Mouse (Mus musculus) embryonic stem cell, embryonic (primary cell): Measurements from ENCODE around the gene Macf1.

Experiments used
- CTCF ChIA-PET, 4 experiments: fragments of 300-600 bp in 2 of 4; fragments of 350-600 bp in 2 of 4; sonication (Branson Sonifier 250); formaldehyde crosslinking; loops; one replicate each; lab custom pipeline; 2022; ENCODE audit warnings: inconsistent platforms in 2 of 4; lab: Charles Lee
- POLR2A ChIA-PET, 4 experiments: fragments of 300-600 bp in 2 of 4; fragments of 350-600 bp in 2 of 4; sonication (Branson Sonifier 250); formaldehyde crosslinking; loops; one replicate each; lab custom pipeline; 2022; ENCODE audit warnings: antibody characterized with exemption in 4 of 4, inconsistent platforms in 1 of 4; lab: Charles Lee

The Macf1 gene

DNA sequence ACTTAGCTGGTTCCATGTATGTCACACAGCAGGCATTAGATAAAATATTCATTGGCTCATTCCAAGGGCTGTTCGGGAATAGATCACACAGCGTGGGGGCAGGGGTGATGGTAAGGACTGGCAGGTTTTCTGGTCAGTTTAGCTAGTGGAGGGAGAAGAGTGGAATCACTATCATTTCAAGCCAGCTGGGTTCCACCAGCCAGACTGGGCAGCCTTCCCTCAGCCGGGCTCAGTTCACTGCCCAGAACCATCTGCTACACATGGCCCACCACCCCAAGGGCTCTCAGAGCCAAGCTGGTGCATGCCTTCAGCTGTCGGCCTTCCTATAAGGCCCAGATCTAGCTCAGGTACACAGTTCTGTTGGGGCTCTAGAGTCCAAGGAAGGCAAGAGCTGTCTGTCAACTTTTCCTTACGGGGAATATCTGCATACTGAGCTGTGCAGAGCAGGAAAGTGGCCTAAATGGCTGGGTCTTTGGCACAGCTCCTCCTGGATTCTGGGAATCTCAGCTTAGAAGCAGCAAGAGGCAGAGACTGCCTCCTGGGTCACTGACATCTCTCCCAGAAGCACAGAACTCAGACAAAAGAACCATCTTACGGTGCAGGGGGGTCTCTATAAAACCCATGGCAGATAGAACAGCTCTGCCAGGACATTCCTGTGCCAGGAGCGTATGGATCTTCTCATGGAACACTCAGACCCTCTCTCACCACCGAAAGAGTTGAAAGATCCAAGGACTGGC is 1.5 kb upstream of the Macf1 start:
- ChIA-PET POLR2A (interaction anchor here (0.5 to 2.5 kb wide), 33 partner anchors 9 to 218 kb away, joined by 3 to 28 read pairs (median 5); no protein-coding TSS in a partner anchor), CTCF (interaction anchor here in 2 of 4 experiments (0.5 to 1.2 kb wide), 3 partner anchors 10 to 98 kb away, joined by 3 read pairs; no protein-coding TSS in a partner anchor)

DNA sequence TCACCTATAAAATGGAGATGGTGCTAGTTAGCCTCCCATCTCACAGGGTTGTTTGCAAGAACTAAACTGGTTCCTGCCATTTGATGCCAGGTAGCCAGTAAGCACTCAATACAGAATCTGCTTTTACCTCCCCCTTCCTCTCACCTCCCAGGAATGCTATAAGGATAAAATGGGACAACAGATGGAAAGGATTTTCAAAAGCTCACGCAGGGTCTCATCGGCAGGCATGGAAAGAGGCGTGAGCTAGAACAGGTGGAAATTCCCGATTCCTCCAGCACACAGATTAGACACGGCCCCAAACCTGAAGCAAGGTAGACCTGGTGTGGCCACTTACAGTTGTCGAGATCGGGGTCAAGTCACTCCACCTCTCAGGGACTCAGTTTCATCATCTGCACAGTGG is 886 bp upstream of the Macf1 start:
- POLR2A ChIA-PET = interaction anchor here in 3 of 4 experiments (0.5 to 2.5 kb wide), 28 partner anchors 9 to 132 kb away, joined by 3 to 28 read pairs (median 6); no protein-coding TSS in a partner anchor
- CTCF ChIA-PET = interaction anchor here in 2 of 4 experiments (1.1 to 1.2 kb wide), 2 partner anchors 9 to 15 kb away, joined by 3 read pairs; no protein-coding TSS in a partner anchor

DNA sequence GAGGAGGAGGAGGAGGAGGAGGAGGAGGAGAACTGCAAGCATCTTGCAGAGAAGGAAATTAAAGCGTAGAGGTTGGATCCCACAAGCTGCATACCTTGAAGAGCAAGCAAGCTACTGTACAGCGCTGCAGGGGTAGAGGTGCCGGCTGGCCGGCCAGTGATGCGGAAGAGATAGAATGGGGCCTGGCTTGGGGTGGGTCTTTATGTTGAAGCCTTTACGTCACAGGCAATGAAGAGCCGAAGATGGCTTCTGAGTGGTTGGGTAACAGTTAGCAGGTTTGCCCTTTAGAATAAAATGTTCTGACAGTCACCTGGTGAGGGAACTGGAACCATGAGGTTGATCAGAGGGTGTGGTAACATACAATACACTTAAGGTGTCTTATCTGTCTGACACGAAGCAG is 1.9 kb downstream of the Macf1 start:
- CTCF ChIA-PET = interaction anchor here in 1 of 4 experiments (1.1 kb wide), 1 partner anchor 142 kb away, joined by 3 read pairs; no protein-coding TSS in a partner anchor
- POLR2A ChIA-PET = interaction anchor here in 2 of 4 experiments (1.0 to 1.3 kb wide), 2 partner anchors 9 to 16 kb away, joined by 3 to 5 read pairs; no protein-coding TSS in a partner anchor

DNA sequence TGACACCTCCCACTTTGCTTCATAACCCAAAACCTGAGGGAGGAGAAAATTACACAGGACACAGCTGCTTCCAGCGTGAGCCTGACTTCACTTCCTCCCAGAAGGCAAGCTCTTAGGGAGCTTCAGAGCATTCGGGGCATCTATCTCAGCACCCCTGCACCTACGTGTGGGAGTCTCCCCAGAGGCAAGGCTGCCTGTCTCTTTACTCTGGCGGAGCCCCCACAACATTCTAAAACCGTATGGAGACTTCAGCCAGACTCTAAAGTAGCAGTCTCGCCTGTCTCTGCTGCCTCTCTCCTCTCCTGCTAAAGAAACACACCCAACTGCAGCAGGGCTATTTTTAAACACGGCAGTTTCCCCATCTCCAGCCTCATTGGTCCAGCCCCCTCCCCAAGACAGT is 3.2 kb downstream of the Macf1 start:
- POLR2A ChIA-PET = interaction anchor here in 1 of 4 experiments (0.7 kb wide), 1 partner anchor 11 kb away, joined by 3 read pairs; no protein-coding TSS in a partner anchor
- CTCF ChIA-PET = no interaction called here

DNA sequence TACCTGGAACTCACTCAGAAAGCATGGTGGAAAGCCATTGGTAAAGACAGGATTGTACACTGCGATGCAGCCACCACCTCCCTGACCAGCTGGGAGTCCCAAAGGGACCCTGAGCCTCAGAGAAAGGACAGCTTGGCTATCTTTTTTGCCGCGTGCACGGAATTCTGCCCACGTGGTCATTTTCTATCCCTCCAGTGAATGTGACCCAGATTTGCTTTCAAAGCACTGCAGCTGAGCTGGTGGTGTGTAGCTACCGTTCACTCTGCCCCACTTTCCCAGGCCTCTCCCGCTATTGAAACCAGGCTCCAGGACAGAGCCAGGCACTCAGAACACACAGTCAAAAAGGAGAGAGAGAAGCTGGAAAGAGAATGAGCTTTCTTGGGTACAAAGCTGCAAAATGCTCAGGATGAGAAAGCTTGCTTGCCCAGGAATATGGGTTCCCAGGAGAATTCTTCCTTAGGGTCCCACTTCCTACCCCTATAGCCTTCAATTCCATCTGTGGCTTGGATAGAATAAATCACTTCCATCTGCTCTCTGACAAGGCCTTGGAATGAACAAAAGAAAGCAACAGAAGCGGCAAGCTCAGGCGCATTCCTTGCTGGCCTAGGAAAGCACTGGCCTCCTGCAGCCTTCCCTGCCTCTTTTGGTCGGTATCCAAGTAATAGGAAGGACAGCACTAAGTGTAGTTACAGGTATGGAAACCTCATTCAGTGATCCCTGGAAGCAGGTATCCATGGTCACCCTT is 6.9 kb downstream of the Macf1 start:
- CTCF ChIA-PET = interaction anchor here in 3 of 4 experiments (0.5 to 1.3 kb wide), 5 partner anchors 10 to 608 kb away, joined by 3 to 9 read pairs (median 4); no protein-coding TSS in a partner anchor
- POLR2A ChIA-PET = interaction anchor here (0.6 to 5.6 kb wide), 20 partner anchors 8 to 373 kb away, joined by 3 to 48 read pairs (median 4); partner anchors contain the start of genes Macf1 (in 1 of the 4) and Ndufs5 (in 1 of the 4)

DNA sequence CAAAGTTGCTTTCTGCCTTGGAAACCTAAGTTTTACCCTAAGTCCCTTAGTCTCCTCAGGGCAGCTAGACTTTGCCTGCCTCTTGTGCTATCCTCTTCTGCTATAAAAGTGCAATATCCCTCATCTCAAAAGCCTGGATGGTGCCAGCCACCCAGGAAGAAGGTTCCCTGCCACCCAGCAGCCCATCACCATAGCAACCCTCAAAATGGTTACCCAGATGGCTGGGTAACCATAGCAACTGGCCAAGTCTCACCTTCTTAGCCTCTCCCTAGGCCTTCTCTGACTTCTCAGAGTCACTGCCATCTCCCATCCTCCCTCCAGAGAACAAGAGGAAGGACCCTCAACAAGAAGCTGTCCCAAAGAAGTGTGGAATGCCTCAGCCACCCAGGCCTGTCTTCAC is 13.6 kb downstream of the Macf1 start:
- POLR2A ChIA-PET = interaction anchor here in 3 of 4 experiments (0.6 to 8.4 kb wide), 32 partner anchors 8 to 126 kb away, joined by 3 to 322 read pairs (median 6); partner anchors contain the start of gene Macf1 (in 1 of the 3)
- CTCF ChIA-PET = interaction anchor here in 3 of 4 experiments (0.6 to 2.7 kb wide), 6 partner anchors 62 to 129 kb away, joined by 3 to 11 read pairs (median 6); no protein-coding TSS in a partner anchor

DNA sequence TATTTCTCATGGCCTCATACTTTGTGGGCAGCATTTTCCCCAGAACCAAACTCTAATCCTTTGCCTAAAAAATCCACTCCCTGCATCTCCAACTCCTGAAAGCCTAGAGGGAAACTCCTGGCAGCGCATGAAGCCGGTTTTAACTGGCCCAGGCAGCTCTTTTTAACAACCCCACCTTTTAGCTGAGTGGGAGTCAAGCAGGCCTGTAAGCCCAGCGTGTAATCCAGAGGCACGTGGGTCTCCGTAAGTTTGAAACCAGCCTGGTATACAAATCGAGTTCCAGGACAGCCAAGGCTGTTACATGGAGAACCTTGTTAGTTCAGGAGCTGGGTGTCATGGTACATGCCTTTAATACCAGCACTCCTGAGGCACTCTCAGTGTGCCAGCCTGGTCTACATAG is 14.5 kb downstream of the Macf1 start:
- POLR2A ChIA-PET = interaction anchor here (0.6 to 8.4 kb wide), 53 partner anchors 7 to 233 kb away, joined by 3 to 322 read pairs (median 5); no protein-coding TSS in a partner anchor

DNA sequence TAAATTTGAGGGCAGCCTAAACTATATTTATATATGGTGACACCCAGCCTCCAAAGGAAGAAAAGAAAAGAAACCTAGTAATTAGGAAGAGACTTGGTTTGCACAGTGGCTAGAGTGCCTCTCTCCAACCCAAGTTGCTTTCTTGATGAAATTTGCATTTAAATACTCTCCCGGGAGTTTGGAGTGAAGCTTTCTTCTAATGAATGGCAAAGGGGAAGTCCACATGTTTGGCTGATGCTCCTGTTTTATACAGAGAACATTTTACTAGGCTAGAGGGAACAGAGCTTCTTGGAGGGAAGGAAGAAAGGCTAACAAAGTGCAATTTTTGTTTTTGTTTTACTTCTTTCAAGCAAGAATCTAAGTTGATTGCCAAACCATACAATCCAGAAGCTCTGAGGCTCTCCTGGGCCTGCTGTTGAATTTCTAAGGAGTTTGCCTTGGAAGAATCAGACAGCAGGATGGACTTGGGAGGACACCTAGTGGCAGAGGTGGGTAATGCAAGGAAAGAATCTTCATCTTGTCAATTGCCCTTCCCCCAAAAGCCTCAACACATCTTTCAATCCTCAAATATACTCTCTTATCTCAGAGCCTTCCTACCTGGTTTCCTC is 16.8 kb downstream of the Macf1 start:
- POLR2A ChIA-PET = interaction anchor here (0.6 to 8.4 kb wide), 77 partner anchors 8 to 371 kb away, joined by 3 to 322 read pairs (median 6); partner anchors contain the start of genes Macf1 (in 1 of the 4) and Ndufs5 (in 1 of the 4)
- CTCF ChIA-PET = interaction anchor here (0.5 to 2.8 kb wide), 41 partner anchors 8 to 895 kb away, joined by 3 to 36 read pairs (median 5); no protein-coding TSS in a partner anchor

More for the DNA sequence above, 14.5 kb downstream of the Macf1 start:
- CTCF ChIA-PET = interaction anchor here (0.5 to 2.7 kb wide), 14 partner anchors 9 to 129 kb away, joined by 3 to 11 read pairs (median 4); partner anchors contain the start of gene Macf1 (in 1 of the 4)

DNA sequence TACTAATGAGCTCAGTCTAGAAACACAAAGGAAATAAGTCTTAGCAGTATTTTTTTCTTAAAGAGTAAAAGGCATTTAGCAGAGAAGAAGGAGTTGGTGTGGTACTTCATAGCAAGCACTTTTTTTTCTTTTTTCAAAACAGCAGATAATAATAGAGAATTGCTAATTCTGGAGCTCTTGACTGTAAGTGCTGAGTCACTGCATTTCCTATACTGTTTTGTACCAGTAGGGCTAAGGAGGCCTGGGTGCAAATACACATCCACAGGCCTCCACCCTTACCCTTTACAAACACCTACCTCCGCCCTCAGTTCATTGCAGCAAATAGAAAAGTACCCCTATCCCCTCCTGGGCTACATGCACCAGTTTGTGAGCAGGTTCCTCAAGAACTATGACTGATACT is 17.6 kb downstream of the Macf1 start:
- ChIA-PET POLR2A (interaction anchor here (0.7 to 8.4 kb wide), 72 partner anchors 9 to 370 kb away, joined by 3 to 322 read pairs (median 6); partner anchors contain the start of genes Bmp8a (in 1 of the 4), Macf1 (in 1 of the 4) and Ndufs5 (in 1 of the 4)), CTCF (interaction anchor here (0.6 to 2.8 kb wide), 24 partner anchors 12 to 82 kb away, joined by 3 to 36 read pairs (median 9); no protein-coding TSS in a partner anchor)

DNA sequence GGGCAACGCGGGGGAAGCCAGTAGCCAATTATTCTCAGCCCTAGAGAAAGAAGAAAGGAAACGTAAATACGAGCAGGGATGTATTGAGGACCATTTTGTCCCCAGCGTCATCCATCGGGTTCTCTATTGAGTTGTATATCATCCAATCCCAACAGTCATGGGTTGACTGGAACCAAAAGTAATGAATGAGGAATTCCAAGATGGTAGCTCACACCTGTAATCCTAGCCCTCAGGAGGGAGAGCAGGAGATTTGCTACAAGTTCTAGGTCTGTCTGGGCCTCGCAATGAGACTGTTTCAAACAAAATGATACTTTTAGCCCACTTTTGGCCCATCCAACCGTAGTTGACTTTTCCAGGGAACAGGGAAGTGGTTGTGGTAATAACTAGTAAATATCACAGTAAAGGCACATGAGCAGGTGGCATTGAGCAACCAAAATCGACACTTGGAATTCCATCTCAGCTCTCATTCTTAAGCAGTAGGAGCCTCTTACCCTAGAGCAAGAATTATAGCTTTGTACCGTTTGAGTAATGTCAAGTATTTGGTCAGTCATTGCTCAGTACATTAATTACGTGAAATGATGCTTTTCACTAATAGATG is 18.4 kb downstream of the Macf1 start:
- ChIA-PET POLR2A (interaction anchor here (0.5 to 8.4 kb wide), 70 partner anchors 8 to 322 kb away, joined by 3 to 322 read pairs (median 6); partner anchors contain the start of genes Bmp8a (in 1 of the 4), Macf1 (in 1 of the 4) and Ndufs5 (in 1 of the 4)), CTCF (interaction anchor here (0.6 to 2.8 kb wide), 20 partner anchors 12 to 82 kb away, joined by 3 to 36 read pairs (median 10); no protein-coding TSS in a partner anchor)

DNA sequence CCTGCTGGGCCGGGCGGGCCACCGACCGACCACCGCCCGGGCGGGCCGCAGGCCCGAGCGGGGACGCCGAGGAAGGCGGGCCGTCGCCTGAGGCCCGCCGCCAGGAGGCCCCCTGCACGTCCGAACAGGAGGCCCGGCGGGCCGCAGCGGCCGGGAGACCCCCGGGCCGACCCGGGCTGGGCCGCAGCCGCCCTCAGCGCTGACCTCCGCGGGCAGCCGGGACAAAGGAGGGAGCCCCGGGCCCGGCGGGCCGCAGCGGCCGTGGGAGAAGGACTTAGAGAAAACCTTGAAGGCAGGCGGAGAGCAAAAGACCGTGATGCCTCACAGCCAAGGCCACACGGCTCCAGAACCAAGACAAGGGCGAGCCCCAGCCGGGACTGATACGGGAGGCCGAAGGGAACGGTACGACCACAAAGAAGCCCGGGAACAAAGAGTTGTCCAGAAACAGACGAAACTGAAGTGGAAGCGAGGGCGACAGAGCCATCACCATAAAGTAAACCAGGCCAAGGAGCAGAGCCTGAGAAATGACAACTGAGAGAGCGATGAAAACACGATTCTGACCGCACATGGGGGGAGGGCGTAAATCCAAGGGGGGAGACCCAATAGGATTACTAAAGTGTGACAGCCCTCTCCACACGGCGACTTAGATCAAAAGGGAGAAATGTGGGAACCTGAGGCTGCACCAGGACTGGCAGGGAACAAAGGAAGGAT is 19.1 kb downstream of the Macf1 start:
- POLR2A ChIA-PET = interaction anchor here in 3 of 4 experiments (1.0 to 8.4 kb wide), 28 partner anchors 10 to 100 kb away, joined by 3 to 322 read pairs (median 23); no protein-coding TSS in a partner anchor
- CTCF ChIA-PET = interaction anchor here in 3 of 4 experiments (0.6 to 2.8 kb wide), 6 partner anchors 11 to 81 kb away, joined by 5 to 36 read pairs (median 18); no protein-coding TSS in a partner anchor

DNA sequence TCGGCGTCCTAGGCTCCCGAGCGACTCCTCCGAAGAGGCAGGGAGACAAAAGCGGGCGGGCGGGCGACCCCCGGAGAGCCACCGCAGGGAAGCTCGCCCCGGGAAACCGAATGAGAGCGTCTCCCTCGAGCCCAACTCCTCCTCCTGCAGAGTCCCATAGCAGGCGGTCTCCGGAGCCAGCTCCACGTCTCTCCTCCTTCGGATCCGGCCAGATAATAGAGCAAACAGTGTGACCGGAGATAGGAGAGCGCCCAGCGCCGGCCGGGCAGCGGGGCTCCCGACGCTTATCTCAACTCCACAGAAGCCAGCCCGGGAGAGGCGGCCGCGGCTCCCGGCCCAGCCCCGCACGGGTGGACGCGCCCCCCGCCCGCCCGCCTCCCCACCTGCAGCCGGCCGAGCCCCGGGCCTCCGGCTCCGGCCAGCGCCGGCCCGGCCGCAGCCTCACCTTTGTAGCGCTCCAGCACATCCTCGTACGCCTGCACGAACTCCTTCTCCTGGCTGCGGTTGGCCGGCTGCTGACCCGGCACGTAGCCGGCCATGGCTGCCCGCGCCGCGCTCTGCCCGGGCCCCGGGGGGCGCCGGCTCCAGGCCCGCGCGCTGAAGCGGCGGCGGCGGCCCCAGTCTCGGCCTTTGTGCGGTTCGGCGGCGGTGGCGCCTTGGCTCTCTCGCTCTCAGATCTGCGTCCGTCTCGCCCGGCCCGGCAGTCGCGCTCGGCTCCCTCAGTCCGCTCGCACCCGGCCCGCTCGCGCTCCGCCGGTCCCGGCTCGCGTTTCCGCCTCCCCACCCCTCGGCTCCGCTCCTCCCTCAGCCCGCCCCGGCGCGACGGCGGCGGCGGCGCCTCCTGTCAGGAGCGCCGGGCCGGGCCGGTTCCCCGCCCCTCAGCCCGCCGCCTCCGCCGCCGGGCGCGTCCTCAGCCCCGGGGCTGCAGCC is 19.9 kb downstream of the Macf1 start:
- CTCF ChIA-PET = interaction anchor here in 3 of 4 experiments (0.6 to 1.7 kb wide), 5 partner anchors 15 to 100 kb away, joined by 3 to 4 read pairs (median 3); no protein-coding TSS in a partner anchor
- POLR2A ChIA-PET = interaction anchor here (0.6 to 34.9 kb wide), 32 partner anchors 9 to 1502 kb away, joined by 3 to 1751 read pairs (median 8); no protein-coding TSS in a partner anchor

DNA sequence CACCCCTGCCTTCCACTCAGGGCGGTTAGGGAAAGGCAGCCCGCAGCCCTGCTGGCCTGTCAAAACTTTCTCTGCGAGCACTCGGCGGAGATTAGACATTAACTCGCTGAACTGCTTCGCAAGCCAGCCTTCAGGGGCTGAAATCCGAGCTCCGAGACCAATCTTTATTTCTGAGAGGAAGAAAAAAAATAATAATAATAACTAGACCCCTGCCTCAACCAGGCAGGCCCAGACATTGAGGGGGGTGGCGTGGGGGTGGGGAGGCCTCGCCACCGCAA is 20.5 kb downstream of the Macf1 start:
- CTCF ChIA-PET = interaction anchor here in 3 of 4 experiments (0.6 to 1.7 kb wide), 7 partner anchors 14 to 99 kb away, joined by 3 to 9 read pairs (median 3); no protein-coding TSS in a partner anchor
- POLR2A ChIA-PET = interaction anchor here (0.6 to 34.9 kb wide), 44 partner anchors 9 to 1503 kb away, joined by 3 to 1751 read pairs (median 7); partner anchors contain the start of gene Rragc (in 1 of the 4)

DNA sequence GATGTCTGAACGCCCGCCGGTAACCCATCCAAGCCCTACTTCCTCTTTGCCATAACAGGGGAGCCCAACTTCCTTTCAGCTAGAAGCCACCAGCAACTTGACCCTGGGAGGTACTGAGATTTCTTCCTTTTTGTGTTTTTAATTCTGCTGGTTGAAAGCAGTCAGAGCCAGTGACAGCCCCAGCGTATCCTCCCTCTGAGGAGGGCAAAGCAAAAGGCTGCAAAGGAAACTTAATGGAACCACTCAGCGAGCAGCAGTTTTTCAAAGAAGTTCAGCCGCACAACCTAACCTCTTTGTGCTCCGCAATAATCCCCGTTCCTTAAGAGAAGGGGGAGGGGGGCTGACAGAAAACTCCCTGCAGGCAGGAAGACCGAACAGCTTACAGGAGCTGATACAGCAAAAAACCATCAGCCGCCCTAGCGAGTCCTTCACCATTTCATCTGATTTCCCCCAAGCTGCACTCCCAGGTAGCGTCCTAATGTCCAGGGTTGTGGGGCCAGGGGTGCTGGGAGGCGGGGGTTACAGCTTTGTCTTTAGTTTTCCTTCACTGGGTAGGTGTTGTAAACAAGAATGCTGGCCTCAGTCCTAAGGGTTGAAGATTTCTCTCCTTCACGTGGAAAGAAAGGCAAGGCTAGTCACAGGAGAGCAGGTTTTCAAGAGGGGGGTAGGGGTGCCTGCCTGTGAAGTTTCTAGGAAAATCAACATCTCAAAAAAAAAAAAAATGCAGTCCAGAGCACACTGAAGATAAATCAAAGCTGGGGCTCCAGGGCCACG is 21.1 kb downstream of the Macf1 start:
- POLR2A ChIA-PET = interaction anchor here (0.6 to 34.9 kb wide), 51 partner anchors 8 to 1503 kb away, joined by 3 to 1751 read pairs (median 6); partner anchors contain the start of gene Rragc (in 1 of the 4)
- CTCF ChIA-PET = interaction anchor here in 3 of 4 experiments (0.6 to 1.7 kb wide), 9 partner anchors 13 to 131 kb away, joined by 3 to 9 read pairs (median 3); no protein-coding TSS in a partner anchor
